Mouse (Mus musculus) CH12.LX (cell line): ENCODE data around the gene Fstl4. TPM values are rescaled to one million over a fixed set of nuclear protein-coding genes. Genes with fewer than 3 reads are reported as not detected.

ENCODE experiments used
- DNase-seq: peaks from one replicate; pipeline ENCODE4 v3.0.0-alpha.2; 2013; ENCODE audit errors: extremely low read depth
- H3K27ac ChIP-seq: 2 replicates; pipeline ENCODE4 v1.5.1; 2012; ENCODE audit warnings: low read depth, mild to moderate bottlenecking, control low read depth, moderate library complexity; ENCODE audit not compliant: insufficient read depth
- H3K27me3 ChIP-seq: replicated peaks from 2 replicates; pipeline ENCODE3; 2012; ENCODE audit warnings: inconsistent platforms
- H3K36me3 ChIP-seq, 2 experiments: replicated peaks in 1 of 2; 2 replicates each; pipeline versions ENCODE3 to v1.6.1; 2012; ENCODE audit warnings: inconsistent platforms in 1 of 2, low read length in 1 of 2, mild to moderate bottlenecking in 1 of 2, mixed read lengths in 1 of 2, moderate library complexity in 1 of 2; ENCODE audit not compliant: control insufficient read depth in 1 of 2, insufficient read depth in 1 of 2
- H3K4me1 ChIP-seq, 2 experiments: 2 replicates each; pipeline ENCODE4 v1.6.1; 2012; ENCODE audit warnings: inconsistent platforms in 1 of 2, moderate library complexity in 1 of 2; ENCODE audit not compliant: insufficient read depth in 2 of 2, control insufficient read depth in 1 of 2
- H3K4me2 ChIP-seq: 2 replicates; pipeline ENCODE4 v1.6.1; 2012; ENCODE audit warnings: low read depth, mild to moderate bottlenecking, control low read depth; ENCODE audit not compliant: poor library complexity, insufficient read depth, severe bottlenecking
- H3K4me3 ChIP-seq, 3 experiments: fragments of 150-350 bp in 1 of 3; sonication (generic) in 1 of 3; replicated peaks in 1 of 3; 2 replicates each; pipeline versions ENCODE3 to v1.5.1; 2011 to 2012; ENCODE audit warnings: low read depth in 2 of 3, low read length in 2 of 3, mild to moderate bottlenecking in 2 of 3, moderate library complexity in 2 of 3, control low read depth in 1 of 3, improper control_type of control experiment in 1 of 3, inconsistent platforms in 1 of 3, mixed read lengths in 1 of 3; ENCODE audit not compliant: poor library complexity in 1 of 3
- H3K79me2 ChIP-seq: replicated peaks from 2 replicates; pipeline ENCODE4 v1.6.1; 2012; ENCODE audit warnings: mild to moderate bottlenecking, moderate library complexity; ENCODE audit not compliant: control insufficient read depth, poor library complexity, insufficient read depth, severe bottlenecking; ENCODE audit errors: extremely low read depth
- H3K9ac ChIP-seq: 2 replicates; pipeline ENCODE4 v1.6.1; 2012; ENCODE audit warnings: low read depth, mild to moderate bottlenecking, control low read depth, moderate library complexity; ENCODE audit not compliant: insufficient read depth
- H3K9me3 ChIP-seq: replicated peaks from 2 replicates; pipeline ENCODE3; 2012; ENCODE audit warnings: low read length, inconsistent platforms, mixed read lengths
- CHD2 ChIP-seq: IDR thresholded peaks from 2 replicates; pipeline ENCODE4 v1.6.1; 2011; ENCODE audit warnings: low read length, improper control_type of control experiment
- CTCF ChIP-seq, 2 experiments: IDR thresholded peaks in 1 of 2; conservative IDR thresholded peaks in 1 of 2; 2 replicates each; pipeline ENCODE4 v1.5.1; 2011 to 2012; ENCODE audit warnings: low read depth in 2 of 2, low read length in 2 of 2, improper control_type of control experiment in 1 of 2, inconsistent platforms in 1 of 2, mild to moderate bottlenecking in 1 of 2, moderate library complexity in 1 of 2
- ELF1 ChIP-seq: IDR thresholded peaks from 2 replicates; pipeline ENCODE4 v1.6.1; 2014; ENCODE audit warnings: low read depth, mild to moderate bottlenecking, inconsistent platforms, low read length, improper control_type of control experiment
- EP300 ChIP-seq: IDR thresholded peaks from 2 replicates; pipeline ENCODE4 v1.6.1; 2011; ENCODE audit warnings: low read length, improper control_type of control experiment
- HCFC1 ChIP-seq: IDR thresholded peaks from 2 replicates; pipeline ENCODE4 v1.6.1; 2012; ENCODE audit warnings: low read depth, mild to moderate bottlenecking, inconsistent platforms, low read length, improper control_type of control experiment
- IRF4 ChIP-seq: IDR thresholded peaks from 2 replicates; pipeline ENCODE4 v1.6.1; 2014; ENCODE audit warnings: low read depth, mild to moderate bottlenecking, inconsistent platforms, low read length, improper control_type of control experiment
- JUN ChIP-seq: IDR thresholded peaks from 2 replicates; pipeline ENCODE4 v1.6.1; 2011; ENCODE audit warnings: low read depth, mild to moderate bottlenecking, low read length, improper control_type of control experiment, moderate library complexity; ENCODE audit not compliant: insufficient read depth
- JUND ChIP-seq: conservative IDR thresholded peaks from 2 replicates; pipeline ENCODE4 v1.6.1; 2011; ENCODE audit warnings: low read depth, low read length, improper control_type of control experiment
- KAT2A ChIP-seq: IDR thresholded peaks from 2 replicates; pipeline ENCODE4 v1.6.1; 2012; ENCODE audit warnings: low read length, improper control_type of control experiment, inconsistent platforms; ENCODE audit not compliant: insufficient replicate concordance
- MAFK ChIP-seq: IDR thresholded peaks from 2 replicates; pipeline ENCODE4 v1.6.1; 2011; ENCODE audit warnings: low read length, improper control_type of control experiment; ENCODE audit not compliant: insufficient replicate concordance
- MAX ChIP-seq: IDR thresholded peaks from 2 replicates; pipeline ENCODE4 v1.6.1; 2011; ENCODE audit warnings: low read length, improper control_type of control experiment
- MEF2A ChIP-seq: IDR thresholded peaks from 2 replicates; pipeline ENCODE4 v1.6.1; 2014; ENCODE audit warnings: low read depth, mild to moderate bottlenecking, inconsistent platforms, low read length, improper control_type of control experiment, borderline replicate concordance
- NELFE ChIP-seq: IDR thresholded peaks from 2 replicates; pipeline ENCODE4 v1.6.1; 2011; ENCODE audit warnings: low read depth, low read length, improper control_type of control experiment
- NRF1 ChIP-seq: IDR thresholded peaks from 2 replicates; pipeline ENCODE4 v1.6.1; 2014; ENCODE audit warnings: low read depth, mild to moderate bottlenecking, inconsistent platforms, low read length, improper control_type of control experiment, moderate library complexity
- PAX5 ChIP-seq: IDR thresholded peaks from 2 replicates; pipeline ENCODE4 v1.6.1; 2012; ENCODE audit warnings: low read length, inconsistent platforms, mixed read lengths
- POLR2A ChIP-seq: IDR thresholded peaks from 2 replicates; pipeline ENCODE4 v1.6.1; 2011; ENCODE audit warnings: low read depth, mild to moderate bottlenecking, improper control_type of control experiment, low read length
- POLR2AphosphoS2 ChIP-seq: IDR thresholded peaks from 2 replicates; pipeline ENCODE4 v1.6.1; 2011; ENCODE audit warnings: low read depth, low read length, improper control_type of control experiment
- RAD21 ChIP-seq: IDR thresholded peaks from 2 replicates; pipeline ENCODE4 v1.6.1; 2011; ENCODE audit warnings: low read depth, mild to moderate bottlenecking, low read length, improper control_type of control experiment, moderate library complexity
- USF2 ChIP-seq: conservative IDR thresholded peaks from 2 replicates; pipeline ENCODE4 v1.6.1; 2011; ENCODE audit warnings: low read depth, low read length, improper control_type of control experiment
- ZC3H11A ChIP-seq: IDR thresholded peaks from 2 replicates; pipeline ENCODE4 v1.6.1; 2012; ENCODE audit warnings: low read depth, mild to moderate bottlenecking, inconsistent platforms, low read length, improper control_type of control experiment
- ZKSCAN1 ChIP-seq: IDR thresholded peaks from 2 replicates; pipeline ENCODE4 v1.6.1; 2012; ENCODE audit warnings: low read depth, inconsistent platforms, low read length, improper control_type of control experiment, borderline replicate concordance
- ZMIZ1 ChIP-seq: IDR thresholded peaks from 2 replicates; pipeline ENCODE4 v1.6.1; 2012; ENCODE audit warnings: low read depth, mild to moderate bottlenecking, inconsistent platforms, low read length, improper control_type of control experiment
- dilution Hi-C: fragments of 300-500 bp; cut with MboI; formaldehyde crosslinking; loops from 2 replicates; pipeline ENCODE4 v1.14.3; 2020; ENCODE audit warnings: low sequenced_read_pairs; ENCODE audit not compliant: extremely low pct_unique_long_range_greater_than_20kb, extremely low pct_ligation_motif_present
- in situ Hi-C: fragments of 300-500 bp; cut with MboI; formaldehyde crosslinking; loops from 3 replicates; pipeline ENCODE4 v1.14.3; 2019; ENCODE audit warnings: low sequenced_read_pairs, low pct_ligation_motif_present, low pct_unique_long_range_greater_than_20kb, mixed read lengths
- polyA plus RNA-seq: library from polyadenylated mRNA; unstranded; fragments of >175 nt; gene quantifications from 2 replicates; pipeline ENCODE4 v1.2.1, GENCODE M21; 2012; ENCODE audit warnings: low read depth; ENCODE audit not compliant: insufficient read length
- total RNA-seq, 2 experiments: library from RNA; depleted of rRNA; stranded (reverse); fragments of 300-350 nt in 1 of 2; fragments of >200 nt in 1 of 2; gene quantifications; 2 replicates each; pipeline ENCODE4 v1.2.3; 2012 to 2014

The Fstl4 gene
- total and polyA plus RNA-seq, 3 experiments: not detected

DNA sequence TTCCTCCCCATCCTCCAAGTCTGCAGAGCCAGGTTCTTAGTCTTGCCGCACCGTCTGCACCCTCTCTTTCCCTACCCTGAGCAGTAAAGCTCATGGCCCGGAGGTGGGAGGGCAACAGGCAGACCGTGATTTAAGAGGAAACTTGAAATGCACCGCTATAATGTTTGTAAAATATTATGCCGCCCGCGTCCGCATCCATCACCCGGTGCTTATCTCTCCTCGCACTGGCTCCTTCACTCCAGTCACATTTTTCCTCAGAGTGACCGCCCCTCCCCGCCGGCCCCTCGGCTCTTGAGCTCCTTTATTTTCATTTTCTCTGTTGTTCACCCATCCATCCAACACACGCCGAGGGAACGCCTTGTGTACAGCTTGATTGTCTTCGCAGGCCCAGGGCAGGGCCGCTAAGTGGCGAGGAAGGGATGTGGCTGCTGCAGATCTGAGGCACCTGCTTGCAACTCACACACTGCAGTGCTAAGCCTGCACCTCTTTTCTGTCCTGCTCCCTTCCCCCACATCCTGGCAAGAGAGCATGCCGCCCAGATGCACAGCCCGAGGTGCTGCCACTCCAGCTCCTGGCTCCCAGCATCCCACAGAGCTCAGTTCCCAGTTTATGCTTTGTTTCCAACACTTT, 368.1 kb downstream of the Fstl4 start:
- dilution Hi-C loops: no loop called here
- peaks cover 3% of the 10 kb centered on the region for H3K9me3 ChIP-seq
- H3K27me3 ChIP-seq: peaks cover 51% of the 10 kb centered on the region
- H3K27ac ChIP-seq: no peak overlapping the region
- H3K4me3 ChIP-seq: no peak overlapping the region
- H3K4me2 ChIP-seq: no peak overlapping the region
- in situ Hi-C loops: no loop called here
- H3K36me3 ChIP-seq: no peaks in the 10 kb centered on the region
- TF ChIP-seq ZKSCAN1 (no peak), ZC3H11A (no peak), RAD21 (no peak), MAX (no peak), JUND (no peak), MEF2A (no peak), CHD2 (no peak), JUN (no peak), KAT2A (no peak), POLR2A (no peak), EP300 (no peak), HCFC1 (no peak), NRF1 (no peak), MAFK (no peak), USF2 (no peak), IRF4 (no peak), ZMIZ1 (no peak), CTCF (conservative IDR thresholded peaks at IDR 0.05 in 1 of 2, IDR thresholded peaks at IDR 0.05 in 1 of 2; ENCODE audit: low read depth in 2 of 2, low read length in 2 of 2) (no peak), PAX5 (no peak)
- H3K4me1 ChIP-seq: peaks cover 4 to 24% of the 10 kb centered on the region in 2 experiments; a peak in 3 of 4 replicates
- no peak for DNase-seq
- no peak overlapping the region for H3K9ac ChIP-seq
- no peaks in the 10 kb centered on the region for H3K79me2 ChIP-seq

DNA sequence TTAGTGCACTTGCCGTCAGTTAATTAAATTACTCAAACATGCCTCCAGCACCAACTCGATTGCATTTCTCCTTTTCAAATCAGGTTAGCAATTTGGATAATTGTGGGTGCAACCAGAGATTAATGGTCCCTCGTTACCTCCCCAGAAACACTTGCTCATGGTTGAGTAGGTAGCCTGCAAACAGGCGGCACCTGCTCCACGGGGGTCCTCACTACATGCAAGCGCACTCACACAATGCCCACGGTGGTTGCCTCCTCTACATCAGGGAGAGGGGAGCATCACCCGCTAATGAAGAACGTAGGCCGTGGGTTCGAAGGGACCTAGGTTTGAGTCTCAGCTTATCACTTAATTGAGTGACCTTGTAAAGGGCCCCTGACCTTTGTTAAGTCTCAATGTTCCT, 371.9 kb downstream of the Fstl4 start:
- Histone ChIP-seq H3K4me3 (no peak overlapping the region), H3K4me2 (no peak overlapping the region), H3K9me3 (no peaks in the 10 kb centered on the region), H3K79me2 (no peaks in the 10 kb centered on the region), H3K9ac (no peak overlapping the region), H3K36me3 (no peaks in the 10 kb centered on the region), H3K27me3 (peaks cover 74% of the 10 kb centered on the region), H3K27ac (no peak overlapping the region), H3K4me1 (peaks cover 7 to 26% of the 10 kb centered on the region in 2 experiments; a peak in 3 of 4 replicates)
- in situ Hi-C loops (no loop called here), dilution Hi-C loops (no loop called here)
- DNase-seq: no peak
- no peak for TF ChIP-seq POLR2AphosphoS2
- no peak for TF ChIP-seq CTCF (conservative IDR thresholded peaks at IDR 0.05 in 1 of 2, IDR thresholded peaks at IDR 0.05 in 1 of 2; ENCODE audit: low read depth in 2 of 2, low read length in 2 of 2)
- TF ChIP-seq ELF1: no peak
- no peak for TF ChIP-seq CHD2
- TF ChIP-seq NRF1: no peak
- no peak for TF ChIP-seq EP300
- TF ChIP-seq ZMIZ1: no peak
- TF ChIP-seq NELFE: no peak
